Mouse (Mus musculus) stomach, postnatal 0 days (tissue): Measurements from ENCODE around the gene Prim2. TPM values are rescaled to one million over a fixed set of nuclear protein-coding genes. Genes with fewer than 3 reads are reported as not detected.

Experiments
- ATAC-seq: fragments of 200-750 bp; cut with Nextera tagmentation; 2 replicates; pipeline ENCODE4 v1.8.0; 2017; ENCODE audit not compliant: low FRiP score, low TSS enrichment
- DNase-seq: peaks from one replicate; pipeline ENCODE4 v3.0.0-alpha.2; 2016; ENCODE audit warnings: low spot score
- H3K27ac ChIP-seq: fragments of 300-500 bp; sonication (generic); replicated peaks from 2 replicates; pipeline ENCODE4 v1.5.1; 2014; ENCODE audit warnings: mild to moderate bottlenecking, control low read depth
- H3K27me3 ChIP-seq: fragments of 300-500 bp; sonication (generic); 2 replicates; pipeline ENCODE4 v1.6.1; 2014; ENCODE audit warnings: low read length; ENCODE audit not compliant: control insufficient read depth, insufficient read depth
- H3K36me3 ChIP-seq: fragments of 300-500 bp; sonication (generic); 2 replicates; pipeline ENCODE4 v1.6.1; 2014; ENCODE audit warnings: low read length, mixed read lengths; ENCODE audit not compliant: control insufficient read depth, insufficient read depth
- H3K4me1 ChIP-seq: fragments of 300-500 bp; sonication (generic); replicated peaks from 2 replicates; pipeline ENCODE4 v1.6.1; 2014; ENCODE audit warnings: antibody characterized with exemption; ENCODE audit not compliant: control insufficient read depth, insufficient read depth
- H3K4me2 ChIP-seq: fragments of 300-500 bp; sonication (generic); replicated peaks from 2 replicates; pipeline ENCODE4 v1.6.1; 2014; ENCODE audit warnings: low read depth, mild to moderate bottlenecking, control low read depth, moderate library complexity
- H3K4me3 ChIP-seq: fragments of 300-500 bp; sonication (generic); 2 replicates; pipeline ENCODE4 v1.5.1; 2014; ENCODE audit warnings: low read depth, low read length, control low read depth
- H3K9ac ChIP-seq: fragments of 300-500 bp; sonication (generic); 2 replicates; pipeline ENCODE4 v1.6.1; 2014; ENCODE audit warnings: mild to moderate bottlenecking, low read length, control low read depth, mixed read lengths
- H3K9me3 ChIP-seq: fragments of 300-500 bp; sonication (generic); 2 replicates; pipeline ENCODE4 v1.6.1; 2016; ENCODE audit warnings: low read length; ENCODE audit not compliant: control insufficient read depth
- CTCF ChIP-seq: IDR thresholded peaks from 2 replicates; pipeline ENCODE4 v1.5.1; 2016; ENCODE audit warnings: antibody characterized with exemption, low read depth, mild to moderate bottlenecking, moderate library complexity
- EP300 ChIP-seq: optimal IDR thresholded peaks from 2 replicates; pipeline ENCODE3; 2016; ENCODE audit warnings: antibody characterized with exemption
- WGBS: fragments of 180-500 bp; shearing (Covaris S2); extraction: QIAGEN DNeasy Blood & Tissue Kit; methylation state at CpG from one replicate; pipeline ENCODE4 v1.1.7; 2014; 5-methylcytosine and 5-hydroxymethylcytosine counted together
- polyA plus RNA-seq: library from polyadenylated mRNA; unstranded; fragments of >200 nt; fragmentation: Nextera tagmentation; extraction: Ambion mirVana; gene quantifications from 2 replicates; pipeline ENCODE4 v1.2.1, GENCODE M21; 2015

The Prim2 gene
- polyA plus RNA-seq, 1 experiment from 2014 or later = 13.1 TPM

- Histone ChIP-seq H3K9ac (no peak overlapping the region), H3K4me2 (no peak overlapping the region), H3K4me3 (no peak overlapping the region), H3K27ac (no peak overlapping the region), H3K9me3 (no peaks in the 10 kb centered on the region), H3K27me3 (no peaks in the 10 kb centered on the region), H3K36me3 (no peaks in the 10 kb centered on the region), H3K4me1 (no peaks in the 10 kb centered on the region)
- DNase-seq (no peak), ATAC-seq (no peak)
- no peak for TF ChIP-seq EP300
- no peak for TF ChIP-seq CTCF
- WGBS = 89% methylated on average over 3 of the region's 3 CpGs
These were observed 210.6 kb downstream of the Prim2 start for GRCm38 (mm10) chr1:33458950-33459349.

- DNase-seq = no peak
- 92% methylated on average over 6 of the region's 6 CpGs for WGBS
- no peaks in the 10 kb centered on the region for H3K36me3 ChIP-seq
- H3K27ac ChIP-seq = no peak overlapping the region
- no peaks in the 10 kb centered on the region for H3K9me3 ChIP-seq
- H3K4me2 ChIP-seq = no peak overlapping the region
- TF ChIP-seq EP300 = no peak
- no peak for TF ChIP-seq CTCF
- H3K4me1 ChIP-seq = no peaks in the 10 kb centered on the region
- ATAC-seq = no peak
- no peaks in the 10 kb centered on the region for H3K27me3 ChIP-seq
- H3K4me3 ChIP-seq = no peak overlapping the region
- H3K9ac ChIP-seq = no peak overlapping the region
These were observed 215.3 kb downstream of the Prim2 start for GRCm38 (mm10) chr1:33454251-33454650.

- ATAC-seq = no peak
- H3K9ac ChIP-seq = no peak overlapping the region
- no peak overlapping the region for H3K27ac ChIP-seq
- H3K36me3 ChIP-seq = no peaks in the 10 kb centered on the region
- no peak for DNase-seq
- TF ChIP-seq EP300 (no peak), CTCF (no peak)
- no peaks in the 10 kb centered on the region for H3K4me1 ChIP-seq
- H3K9me3 ChIP-seq = no peaks in the 10 kb centered on the region
- WGBS = 89% methylated on average over 9 of the region's 9 CpGs
- no peaks in the 10 kb centered on the region for H3K27me3 ChIP-seq
- no peak overlapping the region for H3K4me2 ChIP-seq
- no peak overlapping the region for H3K4me3 ChIP-seq
These were observed 216.3 kb downstream of the Prim2 start for GRCm38 (mm10) chr1:33453299-33453698.

GRCm38 (mm10) chr1:33447179-33447578 lies 222.4 kb downstream of the Prim2 start:
- no peak overlapping the region for H3K9ac ChIP-seq
- WGBS = 72% methylated on average over 4 of the region's 4 CpGs
- H3K4me1 ChIP-seq = no peaks in the 10 kb centered on the region
- no peak for TF ChIP-seq CTCF
- no peak for TF ChIP-seq EP300
- H3K4me2 ChIP-seq = no peak overlapping the region
- DNase-seq = no peak
- H3K9me3 ChIP-seq = no peaks in the 10 kb centered on the region
- no peaks in the 10 kb centered on the region for H3K27me3 ChIP-seq
- H3K27ac ChIP-seq = no peak overlapping the region
- ATAC-seq = no peak
- no peak overlapping the region for H3K4me3 ChIP-seq
- no peaks in the 10 kb centered on the region for H3K36me3 ChIP-seq

GRCm38 (mm10) chr1:33436167-33436566 lies 233.4 kb downstream of the Prim2 start:
- Histone ChIP-seq H3K9me3 (no peaks in the 10 kb centered on the region), H3K4me3 (no peak overlapping the region), H3K27me3 (no peaks in the 10 kb centered on the region), H3K9ac (no peak overlapping the region), H3K27ac (no peak overlapping the region), H3K4me1 (no peaks in the 10 kb centered on the region), H3K4me2 (no peak overlapping the region), H3K36me3 (no peaks in the 10 kb centered on the region)
- ATAC-seq (no peak), DNase-seq (no peak)
- 91% methylated on average over 2 of the region's 2 CpGs for WGBS
- no peak for TF ChIP-seq CTCF
- TF ChIP-seq EP300 = no peak

Other genes starting within 250 kb of the Prim2 start
- gene Rab23, start 50.1 kb upstream of the Prim2 start, polyA plus RNA-seq = 14.9 and 17.0 TPM in 2 replicates
- gene Bag2, start 88.0 kb upstream of the Prim2 start, polyA plus RNA-seq = 52.0 and 52.5 TPM in 2 replicates
- 7.1 and 7.6 TPM in 2 replicates for gene Zfp451, start 144.8 kb upstream of the Prim2 start, polyA plus RNA-seq
- 0.86 and 0.91 TPM in 2 replicates for gene Bend6, start 238.0 kb upstream of the Prim2 start, polyA plus RNA-seq
- 16.4 and 17.1 TPM in 2 replicates for gene Dst, start 238.4 kb upstream of the Prim2 start, polyA plus RNA-seq